Mouse (Mus musculus) embryo, embryonic 10.5 days (tissue): ENCODE measurements around the gene Pde6d.
"Not testable (repeated sequence)": the region's sequence is repeated elsewhere in the genome, so short reads cannot be mapped to it uniquely, and the experiment has no call there.

Source experiments
- DNase-seq: peaks from one replicate; pipeline ENCODE4 v3.0.0-alpha.2; 2015; ENCODE audit warnings: low spot score

Pde6d gene

DNA sequence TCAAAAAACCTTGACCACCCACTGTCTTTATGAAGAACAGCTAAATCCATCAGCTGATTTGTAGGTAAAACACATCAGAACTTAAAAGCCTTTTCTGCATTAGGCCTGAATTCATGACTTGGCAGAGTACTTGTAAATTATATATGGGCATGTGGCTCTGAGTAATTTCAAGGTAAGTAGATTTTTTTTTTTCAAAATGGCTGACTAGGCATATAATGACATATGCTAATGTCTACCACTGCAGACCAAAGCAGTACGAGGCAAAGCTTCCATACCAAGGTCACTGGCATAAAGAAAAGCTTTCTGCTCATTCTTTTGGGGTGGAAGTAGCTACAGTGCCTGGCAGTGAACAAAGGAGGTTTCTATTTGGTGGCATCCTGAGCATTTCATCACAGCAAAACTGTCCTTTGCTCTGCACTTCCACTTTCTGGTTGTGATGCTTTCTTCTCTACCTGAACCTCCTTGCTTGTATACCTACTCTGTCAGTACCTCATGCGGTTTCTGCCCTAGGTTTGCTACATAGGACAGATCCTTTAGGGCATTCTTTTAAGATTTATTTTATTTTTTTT, 13.1 kb downstream of the Pde6d start:
- DNase-seq, result no peak

DNA sequence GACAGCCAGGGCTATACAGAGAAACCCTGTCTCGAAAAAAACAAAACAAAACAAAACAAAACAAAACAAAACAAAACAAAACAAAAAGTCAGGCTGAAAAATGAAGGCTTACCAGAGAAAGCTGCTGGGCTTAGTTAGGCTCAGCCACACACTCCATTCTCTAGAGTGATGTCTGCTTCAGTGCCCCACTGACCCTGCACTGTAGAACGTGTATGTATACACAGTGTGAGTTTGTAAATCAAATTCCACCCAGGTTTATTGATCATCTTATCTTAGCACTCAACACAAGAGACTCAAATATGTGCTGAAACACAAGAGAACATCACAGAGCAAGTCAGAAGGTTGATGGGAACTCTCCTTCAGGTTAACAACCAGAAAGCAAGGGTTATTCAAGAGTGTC, 14.0 kb downstream of the Pde6d start:
- DNase-seq, result no peak

DNA sequence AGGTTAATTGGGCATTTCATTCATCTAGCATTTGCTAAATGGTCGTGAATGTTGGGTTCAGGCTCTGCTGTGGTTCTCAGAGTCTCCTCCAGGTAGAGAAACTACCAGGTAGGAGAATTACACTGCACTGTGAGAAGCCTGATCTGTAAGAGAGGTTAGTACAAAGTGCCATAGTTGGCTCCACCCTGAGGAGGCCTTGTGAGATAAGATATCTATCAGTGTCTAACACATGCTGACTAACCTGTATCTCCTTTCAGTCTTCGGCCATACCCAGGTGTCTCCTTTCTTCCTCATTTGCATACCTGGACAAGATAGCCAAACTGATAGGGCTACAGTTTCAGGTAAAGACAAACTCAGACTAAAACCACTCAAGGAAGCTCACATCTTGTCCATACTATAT, 19.8 kb downstream of the Pde6d start:
- no peak for DNase-seq

- DNase-seq, result no peak
Measured at GRCm38 (mm10) chr1:86559232-86559631, 23.2 kb downstream of the Pde6d start.

- DNase-seq, result no peak
Measured at GRCm38 (mm10) chr1:86557872-86558271, 24.6 kb downstream of the Pde6d start.

DNA sequence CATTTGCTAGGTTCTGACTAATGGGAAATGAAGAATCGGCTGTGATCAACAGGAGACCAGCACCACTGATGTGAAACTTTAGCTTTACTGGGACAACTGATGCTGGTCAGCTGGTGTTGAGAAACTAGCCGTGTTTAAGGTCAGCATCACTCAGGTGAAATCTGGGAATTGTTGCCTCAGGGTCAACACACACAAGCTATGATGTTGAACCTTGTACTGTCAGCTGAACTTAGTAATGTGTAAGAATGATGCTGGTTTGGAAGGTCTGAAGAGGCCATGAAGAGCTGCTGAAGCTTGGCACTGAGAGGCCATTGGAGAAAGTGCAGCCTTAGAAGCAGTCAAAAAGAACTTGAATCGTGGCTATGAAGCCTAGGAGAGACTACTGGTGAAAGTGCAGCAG, 26.8 kb downstream of the Pde6d start:
- no peak for DNase-seq

DNA sequence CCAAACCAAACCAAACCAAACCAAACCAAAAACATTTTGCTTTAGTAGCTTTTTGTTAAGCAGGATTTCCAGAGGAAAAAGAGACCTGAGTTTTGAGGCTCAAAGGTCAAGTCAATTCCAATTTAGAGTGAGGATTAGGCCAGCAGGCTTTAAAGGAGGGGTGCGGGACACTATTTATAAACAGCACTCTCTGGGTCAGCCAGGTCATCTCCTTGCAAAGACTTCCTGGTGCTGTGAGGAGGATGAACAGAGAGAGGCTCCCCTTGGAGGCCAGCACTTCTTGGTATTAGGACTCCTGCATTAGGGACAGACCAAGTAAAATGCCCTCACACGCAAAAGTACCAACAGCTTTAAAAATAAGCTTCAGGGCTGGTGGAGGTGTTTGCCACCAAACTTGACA, 30.6 kb downstream of the Pde6d start:
- no peak for DNase-seq

- no peak for DNase-seq
Measured at GRCm38 (mm10) chr1:86551299-86551698, 31.1 kb downstream of the Pde6d start.

- no peak for DNase-seq
Measured at GRCm38 (mm10) chr1:86546797-86547196, 35.6 kb downstream of the Pde6d start.

DNA sequence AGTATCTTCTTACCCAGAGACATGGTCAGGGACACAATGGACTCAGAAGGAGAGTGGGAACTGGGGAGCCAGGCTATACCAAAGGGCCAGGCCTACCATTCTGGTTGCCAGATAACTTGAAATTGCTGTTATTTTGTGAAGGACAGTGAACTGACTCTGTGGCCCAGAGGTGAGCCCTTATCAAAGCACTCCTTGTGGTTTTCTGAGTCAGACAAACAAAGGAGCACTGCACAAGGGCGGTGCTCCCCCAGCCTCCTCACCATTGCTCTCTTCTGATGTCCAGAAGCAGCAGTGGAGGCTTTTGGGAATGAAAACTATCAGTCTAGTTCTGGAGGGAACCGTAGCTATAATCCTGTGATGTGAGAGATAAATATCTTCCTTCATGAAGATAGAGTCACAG, 39.8 kb downstream of the Pde6d start:
- DNase-seq, result no peak

DNA sequence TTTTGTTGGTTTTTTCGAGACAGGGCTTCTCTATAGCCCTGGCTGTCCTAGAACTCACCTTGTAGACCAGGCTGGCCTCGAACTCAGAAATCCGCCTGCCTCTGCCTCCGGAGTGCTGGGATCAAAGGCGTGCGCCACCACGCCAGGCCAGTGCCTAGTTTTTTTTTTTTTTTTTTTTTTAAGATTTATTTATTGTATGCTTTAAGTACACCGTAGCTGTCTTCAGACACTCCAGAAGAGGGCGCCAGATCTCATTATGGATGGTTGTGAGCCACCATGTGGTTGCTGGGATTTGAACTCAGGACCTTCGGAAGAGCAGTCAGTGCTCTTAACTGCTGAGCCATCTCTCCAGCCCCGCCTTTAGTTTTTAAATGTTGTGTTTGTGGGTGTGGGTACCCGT, 42.8 kb downstream of the Pde6d start:
- DNase-seq, result not testable (repeated sequence)

DNA sequence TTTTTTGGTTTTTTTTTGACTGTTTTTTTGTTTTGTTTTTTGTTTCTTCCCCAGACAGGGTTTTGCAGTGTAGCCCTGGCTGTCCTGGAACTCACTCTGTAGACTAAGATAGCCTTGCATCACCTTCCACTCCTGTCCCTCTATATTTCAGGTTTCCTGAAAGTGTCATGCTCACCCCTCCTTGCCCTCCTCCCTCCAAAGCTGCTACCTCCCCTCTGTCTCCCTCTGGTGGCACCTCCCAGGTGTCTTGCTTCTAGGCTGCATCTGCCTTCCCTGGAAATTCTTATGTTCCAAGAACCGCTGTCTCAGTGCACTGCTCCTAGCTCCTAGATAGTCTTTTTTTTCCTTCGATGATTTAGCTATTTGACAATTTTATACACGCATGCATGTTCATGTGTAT, 44.0 kb downstream of the Pde6d start:
- no peak for DNase-seq

DNA sequence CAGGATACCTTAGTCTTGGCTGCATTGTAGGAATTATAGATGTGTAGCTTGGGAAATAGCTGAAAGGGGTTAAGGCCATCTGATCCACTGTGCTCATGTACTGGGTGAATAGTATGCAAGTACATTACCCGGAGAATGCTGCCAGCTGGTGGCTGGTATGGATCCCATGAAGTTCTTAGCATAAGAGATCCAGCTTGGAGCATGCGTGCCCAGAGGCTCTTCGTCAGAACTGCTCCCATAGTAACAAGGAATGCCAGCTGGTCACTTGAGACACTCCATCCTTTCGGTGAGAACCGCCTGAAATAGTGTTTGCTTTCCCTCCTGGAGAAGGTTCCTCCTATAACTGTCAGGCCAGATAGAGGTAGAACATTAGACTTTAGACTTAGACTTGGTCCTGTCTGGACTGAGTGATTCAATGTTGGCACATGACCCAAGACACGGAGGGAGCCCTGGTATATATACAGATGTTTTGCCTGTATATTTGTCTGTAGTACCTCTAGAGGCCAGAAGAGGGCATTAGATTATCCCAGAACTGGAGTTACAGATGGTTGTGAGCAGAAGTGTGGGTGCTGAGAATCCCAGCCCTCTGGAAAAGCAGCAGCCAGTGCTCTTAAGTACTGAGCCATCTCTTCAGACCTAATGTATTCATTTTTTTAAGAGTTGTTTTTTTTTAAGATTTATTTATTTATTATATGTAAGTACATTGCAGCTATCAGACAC, 48.9 kb downstream of the Pde6d start:
- DNase-seq, result peak; percentile 39

DNA sequence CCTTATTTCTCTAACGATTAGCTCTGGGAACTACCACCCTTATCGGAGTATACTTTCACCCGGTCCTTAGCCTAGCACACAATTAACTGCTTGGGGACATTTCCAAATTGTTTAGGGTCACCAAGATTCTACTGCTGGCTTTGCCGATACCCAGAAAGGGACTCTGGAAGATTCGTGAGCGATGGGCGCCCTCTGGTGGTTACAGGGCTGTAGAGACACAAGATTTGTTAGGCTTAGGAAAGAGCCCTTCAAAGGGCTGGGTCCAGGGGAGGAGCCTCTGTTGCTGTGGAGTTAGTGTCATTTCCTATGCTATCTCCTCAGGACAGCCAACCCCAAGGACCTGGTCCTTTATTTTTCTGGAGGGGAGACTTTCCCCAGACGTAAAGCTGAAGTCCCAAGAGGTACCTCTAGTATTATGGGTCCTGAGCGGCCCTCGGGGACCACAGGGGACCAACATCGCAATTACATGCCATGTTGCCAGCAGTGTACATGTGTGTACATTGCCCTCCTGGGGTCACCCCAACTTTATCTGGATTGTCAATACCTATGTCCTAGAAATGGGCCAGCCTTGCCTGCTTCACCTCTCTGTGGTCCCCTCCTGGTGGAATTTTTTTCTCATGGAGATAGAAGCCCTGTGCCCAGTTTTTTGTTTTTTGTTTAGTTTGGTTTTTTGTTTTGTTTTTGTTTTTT, 49.9 kb downstream of the Pde6d start:
- DNase-seq, result peak; percentile 99

GRCm38 (mm10) chr1:86531547-86532321, 50.7 kb downstream of the Pde6d start:
- DNase-seq, result peak; percentile 79

- DNase-seq, result peak; percentile 60
Measured at GRCm38 (mm10) chr1:86530871-86531546, 51.4 kb downstream of the Pde6d start.

GRCm38 (mm10) chr1:86529590-86529989, 52.8 kb downstream of the Pde6d start:
- no peak for DNase-seq

GRCm38 (mm10) chr1:86528571-86529180, 53.8 kb downstream of the Pde6d start:
- DNase-seq, result peak; percentile 50

DNA sequence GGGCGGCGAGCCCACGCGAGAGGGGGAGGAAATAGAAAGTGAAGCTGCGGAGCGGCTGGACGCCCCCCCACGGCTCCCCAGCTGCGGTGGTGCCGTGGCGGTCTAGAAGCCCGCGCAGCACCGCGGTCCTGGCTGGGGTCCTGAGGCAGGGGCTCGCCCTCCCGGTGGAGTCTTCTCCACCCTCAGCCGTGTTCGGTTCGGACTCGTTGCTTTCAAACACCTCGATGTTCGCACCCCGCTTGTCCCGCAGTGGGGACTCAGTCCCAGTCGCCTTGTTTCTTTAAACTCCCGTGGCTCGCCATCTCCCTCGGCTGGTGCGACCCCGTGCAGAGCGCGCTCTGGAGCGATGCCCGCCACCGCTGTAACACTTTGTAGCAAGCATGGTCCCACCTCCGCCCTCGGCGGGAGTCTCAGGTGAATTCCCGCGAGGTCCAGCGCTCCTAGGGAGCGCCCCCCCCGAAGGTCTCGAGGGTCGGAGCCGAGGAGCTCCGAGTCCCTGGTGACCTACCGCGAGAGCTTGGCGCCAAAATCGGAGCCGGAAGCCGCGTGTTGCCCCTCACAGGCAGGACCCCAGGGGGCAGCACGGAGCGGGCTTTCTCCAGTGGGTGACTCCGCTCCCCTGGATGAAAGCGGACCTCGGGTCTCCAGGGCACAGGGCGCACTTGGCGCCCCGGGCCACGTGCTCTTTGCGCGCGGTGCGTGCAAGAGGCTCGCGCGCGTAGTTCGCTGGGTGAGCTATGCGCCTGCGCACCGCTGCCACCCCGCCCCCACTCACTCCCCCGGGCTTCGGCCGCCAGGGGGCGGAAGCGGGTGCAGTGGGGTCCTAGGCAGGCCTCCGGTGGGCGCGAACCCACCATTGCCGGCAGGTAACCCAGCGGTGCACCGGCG, 54.6 kb downstream of the Pde6d start:
- DNase-seq, result peak; percentile 90

DNA sequence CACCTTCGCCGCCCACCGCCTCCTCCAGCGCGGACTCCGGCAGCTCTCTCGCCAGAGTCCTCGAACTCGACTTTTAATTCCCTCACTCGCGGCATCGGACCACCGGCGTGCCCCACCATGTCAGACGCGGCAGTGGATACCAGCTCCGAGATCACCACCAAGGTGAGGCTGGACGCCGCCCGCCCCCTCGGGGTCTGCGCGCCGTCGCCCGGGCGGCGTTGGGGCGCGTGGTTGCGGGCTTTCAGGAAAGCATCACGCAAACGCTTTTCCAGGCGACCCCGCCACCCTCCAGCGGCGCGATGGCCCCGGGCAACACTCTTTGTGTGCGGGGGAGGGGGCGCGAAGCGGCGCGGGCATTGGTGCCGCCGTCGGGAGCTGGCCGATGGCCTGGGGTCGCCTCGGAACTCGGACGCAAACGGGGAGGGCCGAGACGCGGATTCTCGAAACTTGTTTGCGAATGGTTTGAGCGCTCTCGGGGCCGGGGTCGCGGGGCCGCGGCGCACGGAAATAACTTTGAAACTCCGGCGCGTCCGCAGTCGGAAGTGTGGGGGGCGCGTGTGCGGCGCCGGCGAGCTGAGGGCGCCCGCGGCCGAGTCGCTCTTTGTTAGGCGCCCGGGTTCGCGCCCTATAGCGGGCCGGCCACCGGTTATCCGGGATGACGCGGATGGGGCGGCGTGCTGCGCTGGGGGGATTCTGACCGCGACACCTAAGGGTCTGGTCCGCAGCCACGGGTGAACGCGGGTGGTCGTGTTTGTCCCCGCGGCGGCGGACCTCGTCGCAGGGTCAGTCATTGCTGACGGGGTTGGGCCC, 55.4 kb downstream of the Pde6d start:
- peak; percentile 43 for DNase-seq
